Mouse (Mus musculus) small intestine, adult 2 months (tissue): ENCODE measurements at regions not wholly inside any gene's neighbourhood (a gene's known extent, or its start where the extent isn't known, plus 50 kb on each side); places are given as distances from the start of the nearest gene placed in this dataset.

Source experiments
- H3K27ac ChIP-seq: fragments of 200-500 bp; 2 replicates; pipeline ENCODE4 v1.5.1; 2012; ENCODE audit warnings: low read depth, low read length, control low read depth, inconsistent platforms; ENCODE audit not compliant: insufficient read depth
- H3K27me3 ChIP-seq: fragments of 200-500 bp; 2 replicates; pipeline ENCODE4 v1.6.1; 2012; ENCODE audit warnings: mild to moderate bottlenecking, moderate library complexity, low read length, inconsistent platforms; ENCODE audit not compliant: control insufficient read depth, insufficient read depth
- H3K36me3 ChIP-seq: fragments of 200-500 bp; 2 replicates; pipeline ENCODE4 v1.6.1; 2012; ENCODE audit warnings: mild to moderate bottlenecking, low read length, control low read depth, inconsistent platforms; ENCODE audit not compliant: control insufficient read depth, insufficient read depth
- H3K4me1 ChIP-seq: fragments of 200-500 bp; 2 replicates; pipeline ENCODE4 v1.6.1; 2012; ENCODE audit warnings: low read length, inconsistent platforms, mixed read lengths; ENCODE audit not compliant: control insufficient read depth, insufficient read depth, insufficient read length
- H3K4me3 ChIP-seq: fragments of 200-500 bp; 2 replicates; pipeline ENCODE4 v1.5.1; 2012; ENCODE audit warnings: low read depth, mild to moderate bottlenecking, control low read depth, inconsistent platforms, low read length, moderate library complexity
- CTCF ChIP-seq: fragments of 200-500 bp; IDR thresholded peaks from 2 replicates; pipeline ENCODE4 v1.5.1; 2012; ENCODE audit warnings: low read depth, mild to moderate bottlenecking, control low read depth, inconsistent platforms, low read length, moderate library complexity, mixed read lengths; ENCODE audit not compliant: insufficient replicate concordance, insufficient read length; ENCODE audit errors: extremely low read depth
- POLR2A ChIP-seq: fragments of 200-500 bp; IDR thresholded peaks from 2 replicates; pipeline ENCODE4 v1.6.1; 2012; ENCODE audit warnings: low read depth, mild to moderate bottlenecking, control low read depth, inconsistent platforms, low read length, moderate library complexity
- WGBS: fragments of 180-500 bp; shearing (Covaris S2); methylation state at CpG from one replicate; pipeline ENCODE4 v1.1.7; 2018; 5-methylcytosine and 5-hydroxymethylcytosine counted together

DNA sequence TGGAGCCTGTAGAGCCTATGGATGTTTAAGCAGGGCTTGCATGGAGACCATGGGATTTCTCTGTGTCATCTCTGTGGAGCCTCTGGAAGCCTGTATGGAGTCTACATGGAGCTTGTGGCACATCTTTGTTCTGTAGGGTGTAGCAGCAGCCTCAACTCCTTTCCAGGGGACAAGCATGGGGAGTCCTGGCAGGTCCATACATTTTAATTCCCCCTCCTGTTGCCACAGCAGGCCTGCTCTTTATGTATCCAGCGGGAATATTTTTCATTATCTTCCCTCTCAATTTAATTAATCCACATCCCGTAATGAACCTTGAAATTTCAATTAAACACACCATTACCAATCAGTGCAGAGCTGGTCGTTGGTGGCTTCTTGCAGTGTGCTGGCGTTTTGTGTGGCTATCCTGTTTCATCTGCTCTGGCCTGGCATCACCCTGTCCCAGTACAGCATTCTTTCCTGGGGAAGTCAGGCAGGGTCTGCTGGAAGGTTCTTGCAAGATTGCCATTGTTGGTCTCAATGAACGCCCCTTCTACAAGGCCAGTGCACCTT is 81.8 kb upstream of the Hdac4 start:
- no peaks in the 10 kb centered on the region for H3K36me3 ChIP-seq
- no peaks in the 10 kb centered on the region for H3K27me3 ChIP-seq

GRCm38 (mm10) chr1:92275388-92275787 is 79.9 kb upstream of the Hdac4 start:
- Histone ChIP-seq H3K4me1 (no peaks in the 10 kb centered on the region), H3K27me3 (no peaks in the 10 kb centered on the region), H3K36me3 (no peaks in the 10 kb centered on the region), H3K4me3 (no peak overlapping the region), H3K27ac (no peak overlapping the region)
- TF ChIP-seq POLR2A (no peak), CTCF (no peak)
- 58% methylated on average over 1 of the region's 1 CpGs for WGBS

More for the DNA sequence above, 81.8 kb upstream of the Hdac4 start:
- no peak for TF ChIP-seq POLR2A
- TF ChIP-seq CTCF: no peak
- Histone ChIP-seq H3K4me3 (no peak overlapping the region), H3K27ac (no peak overlapping the region), H3K4me1 (no peaks in the 10 kb centered on the region)
- WGBS: 81% methylated on average over 5 of the region's 5 CpGs

DNA sequence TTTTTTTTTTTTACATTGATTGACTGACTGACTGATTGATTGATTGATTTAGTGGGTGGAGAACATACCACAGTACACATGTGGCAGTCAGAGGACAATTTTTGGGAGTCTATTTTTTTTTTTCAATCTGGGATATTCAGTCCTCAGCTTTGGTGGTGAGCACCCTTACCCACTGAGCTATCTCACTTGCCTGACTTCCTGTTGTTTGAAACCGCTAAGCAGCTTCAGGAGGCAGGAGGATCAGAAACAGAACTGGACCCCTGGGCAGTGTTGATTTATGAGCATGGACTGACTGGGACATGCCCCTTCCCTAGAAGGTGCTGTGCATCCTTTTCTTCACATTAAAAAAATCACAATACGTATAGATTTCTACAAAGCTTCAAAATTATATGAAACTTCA is 78.3 kb upstream of the Hdac4 start:
- Histone ChIP-seq H3K36me3 (no peaks in the 10 kb centered on the region), H3K4me3 (no peak overlapping the region), H3K27ac (no peak overlapping the region), H3K27me3 (no peaks in the 10 kb centered on the region), H3K4me1 (no peaks in the 10 kb centered on the region)
- TF ChIP-seq CTCF (no peak), POLR2A (no peak)
- 72% methylated on average over 2 of the region's 2 CpGs for WGBS

- Histone ChIP-seq H3K27me3 (no peaks in the 10 kb centered on the region), H3K4me1 (no peaks in the 10 kb centered on the region), H3K27ac (no peak overlapping the region), H3K36me3 (no peaks in the 10 kb centered on the region), H3K4me3 (no peak overlapping the region)
- TF ChIP-seq CTCF: no peak
- no peak for TF ChIP-seq POLR2A
- 25% methylated on average over 9 of the region's 9 CpGs for WGBS
Observed at GRCm38 (mm10) chr1:92271676-92272291, 76.3 kb upstream of the Hdac4 start.

DNA sequence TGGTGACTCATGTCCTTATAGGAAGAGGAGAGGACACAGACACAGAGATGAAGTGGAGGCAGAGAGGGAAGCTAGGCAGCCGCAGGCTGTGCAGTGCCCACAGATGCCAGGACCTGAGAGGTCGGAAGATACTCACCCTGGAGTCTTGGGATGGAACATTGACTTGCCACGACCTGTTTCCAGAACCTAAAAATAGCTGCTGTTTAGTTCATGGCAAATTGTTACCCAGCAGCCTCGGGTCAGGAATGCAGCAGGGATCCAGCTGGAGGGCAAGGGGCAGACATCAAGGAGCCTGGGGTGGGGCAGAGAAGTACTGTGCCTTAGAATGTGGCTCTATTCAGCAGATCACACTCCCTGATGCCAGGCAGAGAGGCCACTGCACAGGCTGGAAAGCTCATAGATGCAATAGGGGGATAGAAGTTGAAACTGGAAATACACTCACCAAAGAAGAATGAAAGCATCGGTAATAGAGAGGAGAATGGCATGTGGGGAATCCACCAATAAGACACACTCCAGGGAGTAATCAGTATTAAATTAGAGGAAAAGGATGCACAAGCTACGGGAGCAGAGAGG is 75.1 kb upstream of the Hdac4 start:
- no peak overlapping the region for H3K27ac ChIP-seq
- WGBS: 39% methylated on average over 6 of the region's 6 CpGs

DNA sequence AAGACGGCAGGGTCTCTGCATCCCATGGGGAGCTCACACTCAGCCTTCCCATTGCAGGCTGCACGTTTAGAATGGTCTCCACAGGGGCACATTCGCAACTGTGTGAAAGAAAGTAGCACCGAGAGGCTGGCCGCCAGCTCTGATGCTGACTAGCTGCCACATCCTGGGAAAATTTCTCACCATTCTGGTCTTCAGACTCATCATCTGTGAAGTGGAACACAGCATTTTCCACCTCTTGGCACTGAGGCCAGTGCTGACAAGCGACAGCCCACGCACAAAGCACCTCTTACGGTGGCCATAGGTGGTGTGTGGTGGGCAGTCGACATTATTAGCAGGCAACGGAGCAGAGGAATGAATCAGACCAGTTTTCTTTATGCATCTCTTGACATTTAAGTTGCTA is 74.0 kb upstream of the Hdac4 start:
- Histone ChIP-seq H3K36me3 (no peaks in the 10 kb centered on the region), H3K4me3 (no peak overlapping the region), H3K4me1 (no peaks in the 10 kb centered on the region), H3K27me3 (no peaks in the 10 kb centered on the region), H3K27ac (no peak overlapping the region)
- TF ChIP-seq POLR2A: no peak
- no peak for TF ChIP-seq CTCF
- WGBS: 81% methylated on average over 10 of the region's 10 CpGs

More for the DNA sequence above, 75.1 kb upstream of the Hdac4 start:
- H3K36me3 ChIP-seq: no peaks in the 10 kb centered on the region
- H3K4me1 ChIP-seq: no peaks in the 10 kb centered on the region
- TF ChIP-seq CTCF (no peak), POLR2A (no peak)
- no peak overlapping the region for H3K4me3 ChIP-seq
- H3K27me3 ChIP-seq: no peaks in the 10 kb centered on the region

DNA sequence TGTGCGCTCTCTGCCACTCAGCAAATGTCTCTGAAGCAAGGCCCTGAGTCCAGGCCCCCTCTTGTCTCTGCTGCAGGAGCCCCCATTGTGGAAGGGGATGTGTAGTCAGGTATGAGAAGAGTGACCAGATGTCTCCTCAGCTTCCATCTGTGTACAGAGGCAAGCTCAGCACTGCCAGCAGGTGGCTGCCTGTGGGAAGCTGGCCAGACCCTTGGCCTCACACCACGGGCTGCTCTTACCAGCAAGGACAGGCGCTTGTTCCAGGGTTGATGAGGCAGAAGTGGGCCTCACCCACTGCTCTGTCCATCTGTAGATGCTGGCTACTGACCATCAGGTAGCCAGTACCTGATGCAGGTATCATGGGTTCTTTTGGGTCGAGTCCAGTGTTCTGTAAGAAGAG is 69.4 kb upstream of the Hdac4 start:
- TF ChIP-seq CTCF (no peak), POLR2A (no peak)
- H3K36me3 ChIP-seq: no peaks in the 10 kb centered on the region
- H3K4me3 ChIP-seq: no peak overlapping the region
- no peak overlapping the region for H3K27ac ChIP-seq
- WGBS: 64% methylated on average over 4 of the region's 4 CpGs
- no peaks in the 10 kb centered on the region for H3K27me3 ChIP-seq
- no peaks in the 10 kb centered on the region for H3K4me1 ChIP-seq
